Mouse (Mus musculus) lung, adult 2 months (tissue): ENCODE results near the gene Pprc1.

ENCODE experiments used
- CTCF ChIP-seq: fragments of 200-500 bp; IDR thresholded peaks from 2 replicates; pipeline ENCODE4 v1.5.1; 2011; ENCODE audit warnings: mild to moderate bottlenecking, low read length, control low read depth; ENCODE audit not compliant: insufficient read depth
- POLR2A ChIP-seq: fragments of 200-500 bp; IDR thresholded peaks from 2 replicates; pipeline ENCODE4 v1.6.1; 2011; ENCODE audit warnings: low read depth, mild to moderate bottlenecking, control low read depth, low read length, borderline replicate concordance; ENCODE audit errors: extremely low read depth

- no peak for TF ChIP-seq CTCF
- no peak for TF ChIP-seq POLR2A
Measured at GRCm38 (mm10) chr19:46110781-46111180, 66.1 kb downstream of the Pprc1 start.
